Mouse (Mus musculus) testis, adult 2 months (tissue): ENCODE results near the gene Smok3b.

Experiments used
- CTCF ChIP-seq: fragments of 200-500 bp; IDR thresholded peaks from 2 replicates; pipeline ENCODE4 v1.5.1; 2012; ENCODE audit warnings: low read depth, mild to moderate bottlenecking, inconsistent platforms, low read length, moderate library complexity; ENCODE audit not compliant: control insufficient read depth, insufficient read depth, insufficient replicate concordance
- POLR2A ChIP-seq: fragments of 200-500 bp; IDR thresholded peaks from 2 replicates; pipeline ENCODE4 v1.6.1; 2012; ENCODE audit warnings: low read depth, mild to moderate bottlenecking, inconsistent platforms, low read length, moderate library complexity; ENCODE audit not compliant: control insufficient read depth

DNA sequence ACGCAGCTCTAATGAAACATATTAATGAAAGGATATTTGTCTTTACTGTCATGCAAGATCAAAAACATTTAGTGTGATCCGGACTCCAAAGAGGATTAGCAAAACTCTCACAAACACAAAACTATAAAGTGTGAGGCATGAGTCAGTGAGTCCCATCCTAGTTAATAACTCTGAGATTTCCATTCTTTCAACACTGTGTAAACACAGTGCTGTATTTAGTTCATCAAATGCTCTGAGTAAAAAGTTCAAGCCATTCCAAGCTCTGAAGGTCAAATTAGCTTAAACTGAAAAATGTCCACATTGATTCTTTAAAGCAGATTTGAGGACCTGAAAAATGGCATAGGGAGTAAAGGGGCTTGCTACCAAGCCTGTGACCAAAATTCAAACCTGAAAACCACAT, 42.1 kb upstream of the Smok3b start:
- TF ChIP-seq CTCF = no peak
- TF ChIP-seq POLR2A = no peak
